Mouse (Mus musculus) cerebellum, adult 2 months (tissue): ENCODE results near the gene Rpl13a.

ENCODE experiments used
- CTCF ChIP-seq: fragments of 200-500 bp; IDR thresholded peaks from 2 replicates; pipeline ENCODE4 v1.5.1; 2011; ENCODE audit warnings: low read depth, mild to moderate bottlenecking, control low read depth, low read length, moderate library complexity, borderline replicate concordance; ENCODE audit not compliant: insufficient read depth
- POLR2A ChIP-seq: fragments of 200-500 bp; IDR thresholded peaks from 2 replicates; pipeline ENCODE4 v1.6.1; 2011; ENCODE audit warnings: low read length, control low read depth, borderline replicate concordance; ENCODE audit not compliant: insufficient read depth

DNA sequence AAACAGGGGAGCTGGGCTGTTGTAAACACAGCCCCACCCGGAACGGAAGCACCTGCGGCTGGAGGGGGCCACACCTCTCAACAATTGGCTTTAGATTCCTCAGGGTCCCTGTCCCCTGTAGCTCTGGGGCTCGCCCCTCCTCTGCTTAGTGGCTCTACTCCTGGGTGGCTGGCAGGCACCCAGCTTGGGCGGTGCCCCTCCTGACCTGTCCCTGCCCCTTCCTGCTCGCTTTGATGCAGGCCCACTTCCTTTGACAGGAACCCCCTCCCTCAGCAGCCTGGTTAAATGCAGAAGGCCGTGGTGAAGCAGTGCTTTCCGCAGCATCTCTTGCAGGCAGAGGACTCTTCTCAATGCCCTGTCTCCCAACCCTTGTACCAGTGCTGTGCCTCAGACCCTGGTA is 7.2 kb downstream of the Rpl13a start:
- TF ChIP-seq CTCF (no peak), POLR2A (no peak)
